Mouse (Mus musculus) intestine, embryonic 16.5 days (tissue): Measurements from ENCODE around the gene Hmces. TPM values are rescaled to one million over a fixed set of nuclear protein-coding genes. Genes with fewer than 3 reads are reported as not detected.
"Not testable (repeated sequence)": the region's sequence is repeated elsewhere in the genome, so short reads cannot be mapped to it uniquely, and the experiment has no call there.

ENCODE experiments used
- ATAC-seq: fragments of 200-750 bp; cut with Nextera tagmentation; 2 replicates; pipeline ENCODE4 v1.8.0; 2017; ENCODE audit warnings: moderate TSS enrichment, moderate library complexity
- H3K27ac ChIP-seq: fragments of 300-500 bp; sonication (generic); 2 replicates; pipeline ENCODE4 v1.5.1; 2014; ENCODE audit warnings: mild to moderate bottlenecking, low read length
- H3K27me3 ChIP-seq: fragments of 300-500 bp; sonication (generic); replicated peaks from 2 replicates; pipeline ENCODE4 v1.6.1; 2014; ENCODE audit warnings: low read length, control low read depth, mixed read lengths; ENCODE audit not compliant: control insufficient read depth, insufficient read depth
- H3K36me3 ChIP-seq: fragments of 300-500 bp; sonication (generic); 2 replicates; pipeline ENCODE4 v1.6.1; 2014; ENCODE audit warnings: low read length, control low read depth; ENCODE audit not compliant: control insufficient read depth, insufficient read depth
- H3K4me1 ChIP-seq: fragments of 300-500 bp; sonication (generic); 2 replicates; pipeline ENCODE4 v1.6.1; 2014; ENCODE audit warnings: low read length, control low read depth, mixed read lengths; ENCODE audit not compliant: control insufficient read depth, insufficient read depth
- H3K4me2 ChIP-seq: fragments of 300-500 bp; sonication (generic); 2 replicates; pipeline ENCODE4 v1.6.1; 2014; ENCODE audit warnings: low read depth, low read length, control low read depth
- H3K4me3 ChIP-seq: fragments of 300-500 bp; sonication (generic); 2 replicates; pipeline ENCODE4 v1.5.1; 2014; ENCODE audit warnings: mild to moderate bottlenecking, low read length
- H3K9ac ChIP-seq: fragments of 300-500 bp; sonication (generic); 2 replicates; pipeline ENCODE4 v1.6.1; 2014; ENCODE audit warnings: low read depth, low read length
- H3K9me3 ChIP-seq: fragments of 300-500 bp; sonication (generic); 2 replicates; pipeline ENCODE4 v1.6.1; 2016; ENCODE audit warnings: low read length, control low read depth; ENCODE audit not compliant: control insufficient read depth
- WGBS: fragments of 180-500 bp; shearing (Covaris S2); extraction: QIAGEN DNeasy Blood & Tissue Kit; methylation state at CpG from one replicate; pipeline ENCODE4 v1.1.7; 2014; 5-methylcytosine and 5-hydroxymethylcytosine counted together
- polyA plus RNA-seq: library from polyadenylated mRNA; unstranded; fragments of >200 nt; fragmentation: Nextera tagmentation; extraction: Ambion mirVana; gene quantifications from 2 replicates; pipeline ENCODE4 v1.2.1, GENCODE M21; 2015

The Hmces gene
- polyA plus RNA-seq, 1 experiment from 2014 or later, result 35.6 TPM

- Histone ChIP-seq H3K9me3 (no peaks in the 10 kb centered on the region), H3K36me3 (peaks cover 4% of the 10 kb centered on the region; the same call in 1 of the 2 replicates), H3K27me3 (no peaks in the 10 kb centered on the region), H3K4me1 (peaks cover 5% of the 10 kb centered on the region; the same call in 1 of the 2 replicates), H3K4me3 (no peak overlapping the region), H3K4me2 (no peak overlapping the region), H3K9ac (no peak overlapping the region), H3K27ac (no peak overlapping the region)
- WGBS, result 35% methylated on average over 19 of the region's 19 CpGs
- ATAC-seq, result peak; percentile 96
Observed at GRCm38 (mm10) chr6:87937178-87937788, 23.5 kb downstream of the Hmces start.

- Histone ChIP-seq H3K36me3 (peaks cover under 1% of the 10 kb centered on the region; the same call in 1 of the 2 replicates), H3K4me1 (peaks cover 5% of the 10 kb centered on the region; the same call in 1 of the 2 replicates), H3K4me2 (no peak overlapping the region), H3K27ac (no peak overlapping the region), H3K9ac (no peak overlapping the region), H3K27me3 (no peaks in the 10 kb centered on the region), H3K4me3 (no peak overlapping the region), H3K9me3 (no peaks in the 10 kb centered on the region)
- WGBS, result 87% methylated on average over 3 of the region's 3 CpGs
- ATAC-seq, result no peak
Observed at GRCm38 (mm10) chr6:87938941-87939340, 25.2 kb downstream of the Hmces start.

DNA sequence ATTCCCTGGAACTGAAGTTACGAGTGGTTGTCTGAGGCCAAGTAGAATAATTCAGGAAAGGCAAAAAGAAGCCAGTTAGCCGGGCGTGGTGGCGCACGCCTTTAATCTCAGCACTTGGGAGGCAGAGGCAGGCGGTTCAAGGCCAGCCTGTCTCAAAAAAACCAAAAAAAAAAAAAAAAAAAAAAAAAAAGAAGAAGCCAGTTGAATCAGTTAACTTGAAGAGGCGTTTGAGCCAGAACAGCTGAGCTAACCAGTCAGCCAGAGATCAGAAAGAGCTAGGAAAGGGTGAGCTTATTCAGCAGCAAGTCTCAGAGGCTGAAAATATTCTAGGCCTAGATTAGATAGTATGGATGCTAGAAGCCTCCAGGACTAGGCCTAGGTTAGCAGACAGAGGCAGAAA is 28.4 kb downstream of the Hmces start:
- WGBS, result 82% methylated on average over 7 of the region's 7 CpGs
- no peaks in the 10 kb centered on the region for H3K27me3 ChIP-seq
- H3K9ac ChIP-seq, result no peak overlapping the region
- H3K4me2 ChIP-seq, result no peak overlapping the region
- H3K4me3 ChIP-seq, result no peak overlapping the region
- peaks cover 5% of the 10 kb centered on the region; the same call in 1 of the 2 replicates for H3K4me1 ChIP-seq
- no peak for ATAC-seq
- peaks cover 4% of the 10 kb centered on the region; the same call in 1 of the 2 replicates for H3K9me3 ChIP-seq
- no peak overlapping the region for H3K27ac ChIP-seq
- H3K36me3 ChIP-seq, result no peaks in the 10 kb centered on the region

- H3K27ac ChIP-seq, H3K9ac ChIP-seq, H3K27me3 ChIP-seq, ATAC-seq, H3K4me1 ChIP-seq, H3K4me3 ChIP-seq, H3K4me2 ChIP-seq, H3K9me3 ChIP-seq, H3K36me3 ChIP-seq: not testable (repeated sequence)
- 57% methylated on average over 4 of the region's 4 CpGs for WGBS
Observed at GRCm38 (mm10) chr6:87962457-87962856, 48.7 kb downstream of the Hmces start.

DNA sequence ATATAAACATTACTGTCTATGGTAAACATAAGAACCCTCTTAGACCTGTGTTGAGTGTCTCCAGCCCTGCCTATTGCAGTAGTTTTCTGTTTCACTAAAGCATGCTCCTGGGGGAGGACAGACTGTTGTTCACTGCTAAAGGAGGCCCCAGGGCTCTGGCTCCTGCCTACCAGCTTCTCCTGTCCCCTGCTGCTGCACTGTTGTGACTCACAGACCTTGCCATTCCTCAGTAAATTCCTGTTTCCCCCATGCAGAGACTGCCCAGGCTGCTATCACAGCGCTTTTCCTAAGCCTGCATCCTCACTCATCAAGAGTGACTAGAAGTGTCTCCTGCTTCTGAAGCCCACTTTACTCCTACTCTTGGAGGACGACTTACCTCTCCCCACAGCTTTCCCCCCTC is 56.3 kb downstream of the Hmces start:
- H3K27me3 ChIP-seq, result no peaks in the 10 kb centered on the region
- no peak for ATAC-seq
- no peak overlapping the region for H3K27ac ChIP-seq
- H3K36me3 ChIP-seq, result no peaks in the 10 kb centered on the region
- WGBS, result 35% methylated on average over 2 of the region's 2 CpGs
- H3K4me1 ChIP-seq, result no peaks in the 10 kb centered on the region
- H3K4me3 ChIP-seq, result no peak overlapping the region
- H3K4me2 ChIP-seq, result no peak overlapping the region
- H3K9ac ChIP-seq, result no peak overlapping the region
- no peaks in the 10 kb centered on the region for H3K9me3 ChIP-seq

DNA sequence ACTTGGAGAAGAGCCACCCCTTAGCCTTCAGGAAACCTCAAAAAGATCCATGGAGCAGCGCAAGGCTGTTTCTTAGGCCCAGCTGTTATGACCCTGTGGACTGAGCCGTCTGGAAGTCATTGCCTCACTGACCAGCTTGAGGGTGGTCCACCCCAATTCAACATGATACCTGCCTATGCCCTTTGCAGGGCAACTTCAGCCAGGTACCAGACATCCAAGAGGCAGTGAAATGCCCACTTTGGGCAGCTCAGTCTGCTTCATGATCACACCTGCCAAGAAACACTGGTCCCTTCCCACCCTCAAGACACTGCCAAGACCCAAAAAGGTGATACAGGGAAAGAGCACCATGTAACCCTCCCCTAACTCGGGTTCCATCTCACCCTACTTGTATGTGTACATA is 66.0 kb downstream of the Hmces start:
- 0 out of 2 replicates have a peak overlapping the region, but pooled peaks have one; percentile 82 for H3K9ac ChIP-seq
- H3K4me1 ChIP-seq, result peaks cover 7% of the 10 kb centered on the region
- no peaks in the 10 kb centered on the region; the same call in 1 of the 2 replicates for H3K27me3 ChIP-seq
- no peak overlapping the region for H3K27ac ChIP-seq
- 80% methylated on average over 3 of the region's 3 CpGs for WGBS
- no peaks in the 10 kb centered on the region for H3K9me3 ChIP-seq
- H3K4me3 ChIP-seq, result peak overlapping the region; percentile 71; the same call in 1 of the 2 replicates
- ATAC-seq, result no peak
- H3K36me3 ChIP-seq, result no peaks in the 10 kb centered on the region
- H3K4me2 ChIP-seq, result peak overlapping the region; percentile 85; the same call in 1 of the 2 replicates

DNA sequence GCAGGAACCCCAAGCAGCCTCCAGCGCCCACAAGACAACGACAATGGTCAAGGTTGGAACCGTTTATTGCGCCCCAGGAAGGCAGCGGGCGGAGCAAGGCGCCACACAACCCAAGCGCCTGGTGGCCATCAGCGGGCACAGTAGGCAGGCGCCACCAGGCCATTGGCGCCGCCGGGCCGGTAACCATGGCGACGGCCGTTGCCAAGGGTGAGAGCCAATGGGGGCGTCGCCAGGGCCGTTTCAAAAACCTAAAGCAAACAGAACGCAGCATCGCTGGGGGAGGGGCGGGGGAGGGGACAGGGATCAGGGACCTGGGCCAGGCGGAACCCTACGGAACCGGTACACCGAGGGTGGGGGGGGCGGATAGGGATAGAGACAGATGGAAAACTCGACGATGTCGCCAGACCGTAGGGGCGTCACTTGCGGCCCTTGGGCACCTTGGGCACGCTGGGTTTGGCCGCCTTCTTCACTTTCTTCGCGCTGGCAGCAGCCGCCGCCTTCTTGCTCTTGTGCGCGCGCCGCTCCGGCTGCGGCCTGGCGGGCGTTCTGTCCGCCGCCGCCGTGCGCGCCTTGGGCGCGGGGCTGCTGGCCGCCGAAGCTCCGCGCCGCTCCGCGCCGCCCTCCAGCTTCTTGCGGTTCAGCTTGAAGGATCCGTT is 66.8 kb downstream of the Hmces start:
- H3K27ac ChIP-seq, result peak overlapping the region; percentile 77
- H3K4me2 ChIP-seq, result peak overlapping the region; percentile 85
- H3K9ac ChIP-seq, result peak overlapping the region; percentile 82
- H3K27me3 ChIP-seq, result no peaks in the 10 kb centered on the region; the same call in 1 of the 2 replicates
- H3K9me3 ChIP-seq, result no peaks in the 10 kb centered on the region
- 1% methylated on average over 66 of the region's 66 CpGs for WGBS
- H3K4me1 ChIP-seq, result peaks cover 7% of the 10 kb centered on the region
- peak overlapping the region; percentile 71 for H3K4me3 ChIP-seq
- no peaks in the 10 kb centered on the region for H3K36me3 ChIP-seq
- peak; percentile 66 for ATAC-seq

DNA sequence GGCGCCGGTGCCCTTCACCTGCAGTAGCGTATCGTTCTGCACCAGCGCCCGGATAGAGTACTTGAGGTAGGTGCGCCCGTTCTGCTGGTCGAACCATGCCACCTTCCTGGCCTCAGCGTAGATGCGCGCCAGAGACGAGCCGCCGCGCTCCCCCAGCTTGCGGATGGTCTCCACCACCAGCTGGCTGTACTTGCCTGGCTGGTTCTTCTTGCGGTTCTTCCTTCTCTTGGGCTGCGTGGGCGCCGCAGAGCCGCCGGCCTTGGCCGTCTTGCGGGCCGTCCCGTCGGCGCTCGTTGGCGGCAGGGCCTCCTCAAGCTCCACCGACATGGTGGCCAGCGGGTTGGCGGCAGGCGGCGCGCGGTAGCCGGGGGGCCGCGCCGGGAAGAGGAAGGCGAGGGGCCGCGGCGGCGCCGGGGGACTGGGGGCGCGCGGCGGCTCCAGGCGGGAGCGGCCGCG is 67.3 kb downstream of the Hmces start:
- WGBS, result under 1% methylated on average over 53 of the region's 56 CpGs
- Histone ChIP-seq H3K4me3 (peak overlapping the region; percentile 71), H3K9ac (peak overlapping the region; percentile 82), H3K27me3 (no peaks in the 10 kb centered on the region; the same call in 1 of the 2 replicates), H3K36me3 (no peaks in the 10 kb centered on the region), H3K4me2 (peak overlapping the region; percentile 85), H3K9me3 (no peaks in the 10 kb centered on the region), H3K27ac (peak overlapping the region; percentile 77), H3K4me1 (peaks cover 7% of the 10 kb centered on the region)
- ATAC-seq, result peak; percentile 58

- 1% methylated on average over 54 of the region's 55 CpGs for WGBS
- H3K27me3 ChIP-seq, result no peaks in the 10 kb centered on the region; the same call in 1 of the 2 replicates
- H3K4me2 ChIP-seq, result peak within 1 kb of the TSS; percentile 85
- peak within 1 kb of the TSS; percentile 82 for H3K9ac ChIP-seq
- peak; percentile 86 for ATAC-seq
- peaks cover 7% of the 10 kb centered on the region for H3K4me1 ChIP-seq
- H3K36me3 ChIP-seq, result no peaks in the 10 kb centered on the region
- H3K27ac ChIP-seq, result peak within 1 kb of the TSS; percentile 77
- peak within 1 kb of the TSS; percentile 71 for H3K4me3 ChIP-seq
- no peaks in the 10 kb centered on the region for H3K9me3 ChIP-seq
Observed at GRCm38 (mm10) chr6:87981547-87982256, 68.0 kb downstream of the Hmces start, which contains the start of gene H1fx. Gene H1fx, minus strand, starts transcription at chr6:87981637.
